8 mouse cellular contexts compared by ENCODE assay signal in genomic region chr16:29761779-29762277, GRCm38 (mm10).
A peak's percentile ranks its signal among the peaks of the same experiment; 100 is the strongest.
DNase-seq lines count a peak whose midpoint lies in the region; ATAC-seq and TF ChIP-seq lines count a peak whose summit lies in the region.

No protein-coding gene starts in this region.

- no peaks in the 10 kb centered on the region for H3K79me2 ChIP-seq in heart, adult 2 months (replicated peaks; ENCODE audit: control insufficient read depth, insufficient read depth, low read length)

- no peak overlapping the region for H3K9ac ChIP-seq in kidney, embryonic 16.5 days (replicated peaks; ENCODE audit: low read length)
- no peak overlapping the region for H3K9ac ChIP-seq in heart, adult 2 months (ENCODE audit: low read depth, low read length)
- H3K9ac ChIP-seq in limb, embryonic 11.5 days (ENCODE audit: low read length): no peak overlapping the region

- H3K36me3 ChIP-seq in kidney, embryonic 16.5 days (ENCODE audit: insufficient read depth, low read length): no peaks in the 10 kb centered on the region
- no peaks in the 10 kb centered on the region for H3K36me3 ChIP-seq in heart, adult 2 months (ENCODE audit: control insufficient read depth, insufficient read depth, low read length)
- H3K36me3 ChIP-seq in limb, embryonic 11.5 days (ENCODE audit: control insufficient read depth, insufficient read depth, low read length): no peaks in the 10 kb centered on the region

- peak; percentile 83 for ATAC-seq in kidney, embryonic 16.5 days (ENCODE audit: low FRiP score, low TSS enrichment)
- ATAC-seq in limb, embryonic 11.5 days (ENCODE audit: insufficient number of reproducible peaks, low FRiP score, low TSS enrichment, low read depth): peak; percentile 72

- H3K9me3 ChIP-seq in kidney, embryonic 16.5 days (ENCODE audit: low read length): peaks cover 7% of the 10 kb centered on the region
- no peaks in the 10 kb centered on the region for H3K9me3 ChIP-seq in limb, embryonic 11.5 days (ENCODE audit: control insufficient read depth, low read length)

- intact Hi-C loops in heart, adult 2 months (cut with DNase I): loop anchor here (5.0 kb wide), 1 partner anchor 50 kb away; no protein-coding TSS in a partner anchor
- intact Hi-C loops in left cerebral cortex, adult 2 months (cut with DNase I): no loop called here

- H3K27me3 ChIP-seq in kidney, embryonic 16.5 days (ENCODE audit: insufficient read depth, low read length): no peaks in the 10 kb centered on the region; the same call in 1 of the 2 replicates
- H3K27me3 ChIP-seq in heart, adult 2 months (ENCODE audit: control insufficient read depth, insufficient read depth, low read length): no peaks in the 10 kb centered on the region
- peaks cover 2% of the 10 kb centered on the region; the same call in 1 of the 2 replicates for H3K27me3 ChIP-seq in limb, embryonic 11.5 days (ENCODE audit: control insufficient read depth, insufficient read depth, low read length)

- no peak overlapping the region; the same call in 1 of the 2 replicates for H3K4me2 ChIP-seq in kidney, embryonic 16.5 days (replicated peaks; ENCODE audit: low read depth, low read length)
- H3K4me2 ChIP-seq in limb, embryonic 11.5 days (ENCODE audit: low read depth, severe bottlenecking): peak overlapping the region; percentile 10; the same call in 1 of the 2 replicates

- TF ChIP-seq EP300 in heart, adult 2 months (IDR thresholded peaks at IDR 0.05; ENCODE audit: insufficient read depth, low read depth, low read length): peak; percentile 68

- no peak for TF ChIP-seq POLR2A in heart, adult 2 months (IDR thresholded peaks at IDR 0.05; ENCODE audit: insufficient read depth, low read depth, low read length)

- H3K4me1 ChIP-seq in kidney, embryonic 16.5 days (ENCODE audit: insufficient read depth, low read length): peaks cover 35% of the 10 kb centered on the region
- H3K4me1 ChIP-seq in heart, adult 2 months (ENCODE audit: control insufficient read depth, insufficient read depth, low read length): peaks cover 7% of the 10 kb centered on the region
- H3K4me1 ChIP-seq in limb, embryonic 11.5 days (ENCODE audit: control insufficient read depth, insufficient read depth, low read length): peaks cover 19% of the 10 kb centered on the region

- no peak for DNase-seq in kidney, adult 18-20 months
- peak; percentile 63 for DNase-seq in embryo, embryonic 11 days
- DNase-seq in heart, adult 2 months: peak; percentile 83 to 89
- DNase-seq in limb, embryonic 11.5 days (ENCODE audit: low spot score): no peak
- peak; percentile 88 for DNase-seq in skeletal muscle tissue, adult 2 months (ENCODE audit: low read depth, low spot score)
- no peak for DNase-seq in T-cell, adult 2 months (ENCODE audit: low spot score)
- no peak for DNase-seq in left cerebral cortex, adult 2 months (ENCODE audit: extremely low spot score in 1 of 2, low spot score in 2 of 2)

- H3K4me3 ChIP-seq in kidney, embryonic 16.5 days (ENCODE audit: low read length): no peak overlapping the region
- H3K4me3 ChIP-seq in heart, adult 2 months: no peak overlapping the region
- H3K4me3 ChIP-seq in limb, embryonic 11.5 days (ENCODE audit: low read depth, low read length): no peak overlapping the region
- no peak overlapping the region for H3K4me3 ChIP-seq in left cerebral cortex, adult 2 months

- H3K27ac ChIP-seq in kidney, embryonic 16.5 days (ENCODE audit: low read length): peak overlapping the region; percentile 16; the same call in 1 of the 2 replicates
- H3K27ac ChIP-seq in heart, adult 2 months: no peak overlapping the region
- 0 out of 2 replicates have a peak overlapping the region, but pooled peaks have one; percentile 31 for H3K27ac ChIP-seq in limb, embryonic 11.5 days (replicated peaks; ENCODE audit: low read depth, low read length)
- H3K27ac ChIP-seq in left cerebral cortex, adult 2 months: no peak overlapping the region

- no peak for TF ChIP-seq CTCF in heart, adult 2 months (IDR thresholded peaks at IDR 0.05)
- no peak for TF ChIP-seq CTCF in left cerebral cortex, adult 2 months (IDR thresholded peaks at IDR 0.05)

- 18% methylated on average over 6 of the region's 6 CpGs for WGBS in kidney, embryonic 16.5 days
- WGBS in heart, adult 2 months: 10% methylated on average over 6 of the region's 6 CpGs
- WGBS in limb, embryonic 11.5 days: 17% methylated on average over 6 of the region's 6 CpGs

Comparison
In these comparisons a context has a peak if more than half of its experiments do, and no peak if none do; other contexts are left out.
1. H3K27ac ChIP-seq: peak in kidney, embryonic 16.5 days (single experiment) and limb, embryonic 11.5 days (single experiment); none in heart, adult 2 months (single experiment) and left cerebral cortex, adult 2 months (single experiment).
2. DNase-seq: peak in embryo, embryonic 11 days (single experiment), heart, adult 2 months (2 of 2) and skeletal muscle tissue, adult 2 months (single experiment); none in kidney, adult 18-20 months (single experiment), limb, embryonic 11.5 days (single experiment), T-cell, adult 2 months (single experiment) and left cerebral cortex, adult 2 months (0 of 2).